Mouse (Mus musculus): ENCODE measurements at regions not wholly inside any gene's neighbourhood (a gene's known extent, or its start where the extent isn't known, plus 50 kb on each side); places are given as distances from the start of the nearest gene placed in this dataset.

DNA sequence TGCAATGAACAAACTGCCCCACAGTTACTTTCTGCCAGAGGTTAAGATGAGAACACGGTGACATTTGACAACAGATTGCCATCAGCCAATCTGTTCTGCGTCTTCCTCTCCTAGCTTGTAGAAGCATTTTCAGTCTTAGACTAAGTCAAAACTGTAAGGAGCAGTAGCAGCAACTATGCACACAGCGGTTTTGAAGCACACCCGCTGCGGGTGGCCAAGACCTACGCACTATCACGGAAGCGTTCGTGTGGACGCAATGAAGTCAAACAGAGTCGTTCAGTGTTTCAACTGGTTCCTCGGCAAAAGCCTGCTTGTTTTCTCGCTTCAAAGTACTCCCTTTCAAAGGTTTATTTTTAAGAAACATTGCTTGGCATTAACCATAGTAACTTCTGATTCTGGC lies 212.9 kb upstream of the Akirin2 start:
- Histone ChIP-seq H3K27me3 (ENCODE audit: insufficient read depth, low read length) (no peaks in the 10 kb centered on the region), H3K36me3 (ENCODE audit: insufficient read depth) (no peaks in the 10 kb centered on the region), H3K4me3 (ENCODE audit: low read depth, low read length) (no peak overlapping the region), H3K9ac (no peak overlapping the region), H3K4me2 (peak overlapping the region; percentile 52), H3K9me3 (ENCODE audit: low read depth, low read length) (no peaks in the 10 kb centered on the region), H3K4me1 (ENCODE audit: insufficient read depth) (peaks cover 3% of the 10 kb centered on the region; the same call in 1 of the 2 replicates), H3K27ac (ENCODE audit: low read depth) (peak overlapping the region; percentile 42; the same call in 1 of the 2 replicates)
- WGBS = 26% methylated on average over 13 of the region's 13 CpGs
- peak; percentile 76 for DNase-seq
- TF ChIP-seq CTCF (IDR thresholded peaks at IDR 0.05; ENCODE audit: low read depth) = no peak
- ATAC-seq (ENCODE audit: insufficient read depth) = peak; percentile 81

DNA sequence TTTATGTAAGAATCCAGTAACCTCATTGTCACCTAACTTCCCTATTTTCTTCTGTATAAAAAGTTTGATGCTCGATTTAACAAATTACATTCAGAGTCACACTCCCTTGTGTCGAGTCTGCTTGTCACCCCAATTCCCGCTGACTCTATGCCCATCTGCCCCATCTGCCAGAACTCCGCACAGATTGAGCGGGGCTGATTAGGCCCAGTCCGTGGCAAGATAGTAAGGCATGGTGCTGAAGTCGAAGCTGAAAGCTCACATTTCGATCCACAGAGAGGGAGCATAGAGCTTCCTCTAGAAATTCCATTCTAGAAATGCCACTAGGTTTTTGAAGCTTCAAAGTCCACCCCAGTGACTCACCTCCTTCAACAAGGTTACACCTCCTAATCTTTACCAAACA lies 210.7 kb upstream of the Akirin2 start:
- ATAC-seq (ENCODE audit: insufficient read depth) = no peak
- H3K9ac ChIP-seq = no peak overlapping the region
- H3K4me3 ChIP-seq (ENCODE audit: low read depth, low read length) = no peak overlapping the region
- H3K27ac ChIP-seq (ENCODE audit: low read depth) = no peak overlapping the region
- no peak for DNase-seq
- TF ChIP-seq CTCF (IDR thresholded peaks at IDR 0.05; ENCODE audit: low read depth) = no peak
- peaks cover 3% of the 10 kb centered on the region; the same call in 1 of the 2 replicates for H3K4me1 ChIP-seq (ENCODE audit: insufficient read depth)
- no peaks in the 10 kb centered on the region for H3K36me3 ChIP-seq (ENCODE audit: insufficient read depth)
- no peaks in the 10 kb centered on the region for H3K9me3 ChIP-seq (ENCODE audit: low read depth, low read length)
- no peak overlapping the region for H3K4me2 ChIP-seq
- no peaks in the 10 kb centered on the region for H3K27me3 ChIP-seq (ENCODE audit: insufficient read depth, low read length)
- 89% methylated on average over 8 of the region's 8 CpGs for WGBS

DNA sequence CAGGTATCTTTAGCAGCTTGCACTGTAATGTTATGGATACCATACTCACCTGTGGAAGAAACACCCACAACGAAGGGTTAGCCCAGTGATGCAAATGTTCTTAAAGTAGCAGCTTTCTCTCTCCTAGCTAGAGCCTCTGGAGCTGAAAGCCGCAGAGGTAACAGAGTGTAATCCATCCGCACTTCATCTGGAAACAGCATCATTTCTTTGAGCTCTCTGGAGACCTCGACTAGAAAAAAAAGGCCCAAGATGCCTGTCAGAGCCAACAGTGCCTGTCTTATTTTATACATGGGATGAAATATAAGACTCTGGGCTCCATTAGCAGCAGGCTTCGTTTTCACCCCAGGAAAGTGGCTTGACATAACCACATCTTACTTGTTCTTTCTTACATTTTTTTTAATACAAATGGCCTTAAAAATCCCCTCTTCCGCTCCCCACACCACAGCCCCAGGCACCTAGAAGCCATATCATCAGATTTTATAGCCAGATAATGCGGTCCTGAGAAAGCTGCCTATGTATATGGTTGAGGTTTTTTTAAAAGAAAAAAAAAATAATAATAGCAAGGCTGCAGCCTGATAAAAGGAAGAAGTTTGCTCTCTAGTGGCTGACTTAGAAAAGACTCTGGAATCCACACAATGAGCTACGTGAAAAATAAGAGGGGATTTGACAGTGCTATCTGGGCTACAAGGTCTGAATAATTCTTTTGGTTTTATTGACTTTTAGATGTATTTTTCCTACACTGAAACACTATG lies 179.3 kb upstream of the Akirin2 start:
- TF ChIP-seq CTCF (IDR thresholded peaks at IDR 0.05; ENCODE audit: low read depth) = peak; percentile 49
- Histone ChIP-seq H3K4me1 (ENCODE audit: insufficient read depth) (no peaks in the 10 kb centered on the region), H3K9me3 (ENCODE audit: low read depth, low read length) (no peaks in the 10 kb centered on the region), H3K9ac (no peak overlapping the region), H3K4me3 (ENCODE audit: low read depth, low read length) (no peak overlapping the region), H3K27ac (ENCODE audit: low read depth) (no peak overlapping the region), H3K4me2 (no peak overlapping the region), H3K27me3 (ENCODE audit: insufficient read depth, low read length) (no peaks in the 10 kb centered on the region), H3K36me3 (ENCODE audit: insufficient read depth) (no peaks in the 10 kb centered on the region)
- 60% methylated on average over 8 of the region's 8 CpGs for WGBS
- ATAC-seq (ENCODE audit: insufficient read depth) (no peak), DNase-seq (peak; percentile 56)

DNA sequence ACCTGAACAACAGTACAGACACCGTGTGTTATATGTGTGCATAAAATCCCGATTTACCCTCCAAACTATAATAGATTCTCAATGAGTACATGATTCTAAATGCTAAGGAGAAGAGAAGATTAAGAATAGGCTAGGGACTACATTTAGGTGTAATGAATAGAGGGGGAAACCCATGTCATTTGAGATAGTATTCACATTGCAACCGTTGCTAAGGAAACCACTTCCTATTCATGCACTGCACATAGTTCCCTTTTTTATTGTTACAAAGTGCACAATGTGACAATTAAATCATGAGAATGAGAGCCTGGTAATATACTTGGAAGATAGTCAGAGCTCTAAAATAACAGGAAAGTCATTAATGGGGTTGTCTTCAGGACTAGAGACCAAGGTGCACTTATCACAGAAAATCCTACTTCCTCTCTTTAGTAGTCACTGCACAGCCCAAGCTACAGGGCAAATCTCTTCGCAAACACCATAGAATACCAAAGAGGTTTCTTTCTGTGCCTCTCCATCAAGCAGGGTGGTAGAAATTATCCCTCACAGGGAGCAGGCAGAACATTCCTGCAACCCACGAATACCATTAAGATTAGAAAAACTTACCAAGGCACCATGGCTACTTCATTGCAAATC lies 164.3 kb upstream of the Akirin2 start:
- H3K4me3 ChIP-seq (ENCODE audit: low read depth, low read length) = no peak overlapping the region
- no peaks in the 10 kb centered on the region for H3K4me1 ChIP-seq (ENCODE audit: insufficient read depth)
- H3K9ac ChIP-seq = no peak overlapping the region
- H3K27me3 ChIP-seq (ENCODE audit: insufficient read depth, low read length) = no peaks in the 10 kb centered on the region
- TF ChIP-seq CTCF (IDR thresholded peaks at IDR 0.05; ENCODE audit: low read depth) = no peak
- no peak for DNase-seq
- no peak overlapping the region for H3K27ac ChIP-seq (ENCODE audit: low read depth)
- ATAC-seq (ENCODE audit: insufficient read depth) = no peak
- H3K36me3 ChIP-seq (ENCODE audit: insufficient read depth) = no peaks in the 10 kb centered on the region
- WGBS = 86% methylated on average over 5 of the region's 5 CpGs
- H3K9me3 ChIP-seq (ENCODE audit: low read depth, low read length) = no peaks in the 10 kb centered on the region; the same call in 1 of the 2 replicates
- no peak overlapping the region for H3K4me2 ChIP-seq

DNA sequence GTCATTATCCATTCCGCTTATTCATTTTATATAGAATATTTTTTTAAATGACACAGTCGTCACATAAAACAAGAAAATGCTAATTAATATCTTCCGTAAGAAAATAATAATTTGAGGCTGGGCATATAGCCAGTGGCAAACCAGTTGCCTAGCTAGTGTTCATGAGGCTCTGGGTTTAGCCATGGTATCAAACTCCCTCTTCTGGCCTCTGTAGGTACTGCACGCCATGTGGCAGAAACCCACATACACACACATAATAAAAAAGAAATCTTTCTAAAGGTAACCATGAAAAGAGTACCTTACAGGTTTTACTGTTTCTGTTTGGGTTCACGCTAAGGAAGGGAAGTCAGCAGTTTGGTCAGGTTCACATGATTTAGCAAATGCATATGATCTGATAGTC lies 159.2 kb upstream of the Akirin2 start:
- peak; percentile 56 for TF ChIP-seq CTCF (IDR thresholded peaks at IDR 0.05; ENCODE audit: low read depth)

DNA sequence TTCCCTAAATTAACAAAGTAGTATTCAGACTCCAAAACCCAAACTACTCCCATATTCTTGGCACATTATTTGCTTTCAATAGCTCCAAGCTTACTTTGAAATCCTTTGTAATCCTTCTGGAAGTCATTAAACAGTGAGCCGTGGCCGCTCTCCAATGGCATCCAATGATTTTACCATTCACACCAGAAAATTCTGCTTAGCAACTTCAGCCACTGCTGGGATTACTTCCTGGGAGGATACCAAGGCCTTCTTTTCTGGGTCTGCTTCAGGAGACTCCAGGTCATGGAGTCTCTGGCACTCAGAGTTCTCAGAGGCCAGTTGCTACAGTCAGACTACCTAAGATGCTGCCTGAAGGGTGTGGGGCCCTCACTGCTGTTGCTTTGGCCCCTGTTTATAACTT lies 147.7 kb upstream of the Akirin2 start:
- ATAC-seq (ENCODE audit: insufficient read depth) (no peak), DNase-seq (no peak)
- no peaks in the 10 kb centered on the region for H3K27me3 ChIP-seq (ENCODE audit: insufficient read depth, low read length)
- no peaks in the 10 kb centered on the region for H3K4me1 ChIP-seq (ENCODE audit: insufficient read depth)
- H3K9ac ChIP-seq = no peak overlapping the region
- no peak overlapping the region for H3K27ac ChIP-seq (ENCODE audit: low read depth)
- no peaks in the 10 kb centered on the region for H3K9me3 ChIP-seq (ENCODE audit: low read depth, low read length)
- TF ChIP-seq CTCF (IDR thresholded peaks at IDR 0.05; ENCODE audit: low read depth) = no peak
- 84% methylated on average over 2 of the region's 2 CpGs for WGBS
- H3K36me3 ChIP-seq (ENCODE audit: insufficient read depth) = no peaks in the 10 kb centered on the region
- H3K4me3 ChIP-seq (ENCODE audit: low read depth, low read length) = no peak overlapping the region
- H3K4me2 ChIP-seq = no peak overlapping the region

More for the DNA sequence above, 159.2 kb upstream of the Akirin2 start:
- H3K36me3 ChIP-seq (ENCODE audit: insufficient read depth) = no peaks in the 10 kb centered on the region
- no peak overlapping the region for H3K27ac ChIP-seq (ENCODE audit: low read depth)
- H3K27me3 ChIP-seq (ENCODE audit: insufficient read depth, low read length) = no peaks in the 10 kb centered on the region
- H3K4me1 ChIP-seq (ENCODE audit: insufficient read depth) = no peaks in the 10 kb centered on the region
- no peaks in the 10 kb centered on the region; the same call in 1 of the 2 replicates for H3K9me3 ChIP-seq (ENCODE audit: low read depth, low read length)
- no peak overlapping the region for H3K4me2 ChIP-seq
- H3K9ac ChIP-seq = no peak overlapping the region
- H3K4me3 ChIP-seq (ENCODE audit: low read depth, low read length) = no peak overlapping the region
- 92% methylated on average over 5 of the region's 5 CpGs for WGBS
- ATAC-seq (ENCODE audit: insufficient read depth) (no peak), DNase-seq (peak; percentile 20)

DNA sequence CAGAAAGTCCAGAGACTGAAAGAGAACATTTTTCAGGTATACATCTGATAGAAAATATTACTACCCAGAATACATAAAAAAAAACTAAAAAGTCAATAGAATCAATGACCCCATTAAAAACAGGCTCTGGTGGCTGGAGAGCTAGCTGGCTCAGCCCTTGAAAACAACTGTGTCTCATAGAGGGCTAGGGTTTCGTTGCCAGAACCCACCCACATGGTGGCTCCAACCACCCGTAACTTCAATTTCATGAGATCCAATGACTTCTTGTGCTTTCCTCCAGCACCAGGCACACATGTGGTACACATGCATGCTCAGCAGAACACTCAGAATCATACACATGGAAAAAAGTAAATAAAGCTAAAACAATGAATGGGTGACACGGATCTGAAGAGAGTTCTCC lies 143.6 kb upstream of the Akirin2 start:
- H3K4me1 ChIP-seq (ENCODE audit: insufficient read depth) = no peaks in the 10 kb centered on the region
- WGBS = 75% methylated on average over 3 of the region's 3 CpGs
- H3K9ac ChIP-seq = no peak overlapping the region
- H3K27me3 ChIP-seq (ENCODE audit: insufficient read depth, low read length) = no peaks in the 10 kb centered on the region
- DNase-seq (no peak), ATAC-seq (ENCODE audit: insufficient read depth) (no peak)
- H3K4me2 ChIP-seq = no peak overlapping the region
- no peak overlapping the region for H3K27ac ChIP-seq (ENCODE audit: low read depth)
- no peak for TF ChIP-seq CTCF (IDR thresholded peaks at IDR 0.05; ENCODE audit: low read depth)
- H3K4me3 ChIP-seq (ENCODE audit: low read depth, low read length) = no peak overlapping the region
- H3K36me3 ChIP-seq (ENCODE audit: insufficient read depth) = no peaks in the 10 kb centered on the region
- H3K9me3 ChIP-seq (ENCODE audit: low read depth, low read length) = no peaks in the 10 kb centered on the region

All from lung, embryonic 14.5 days (tissue).